Mouse (Mus musculus): ENCODE results near the gene Ttc8. TPM values are rescaled to one million over a fixed set of nuclear protein-coding genes. Genes with fewer than 3 reads are reported as not detected.

Ttc8 gene
- polyA plus RNA-seq, 1 experiment = 36.1 TPM

DNA sequence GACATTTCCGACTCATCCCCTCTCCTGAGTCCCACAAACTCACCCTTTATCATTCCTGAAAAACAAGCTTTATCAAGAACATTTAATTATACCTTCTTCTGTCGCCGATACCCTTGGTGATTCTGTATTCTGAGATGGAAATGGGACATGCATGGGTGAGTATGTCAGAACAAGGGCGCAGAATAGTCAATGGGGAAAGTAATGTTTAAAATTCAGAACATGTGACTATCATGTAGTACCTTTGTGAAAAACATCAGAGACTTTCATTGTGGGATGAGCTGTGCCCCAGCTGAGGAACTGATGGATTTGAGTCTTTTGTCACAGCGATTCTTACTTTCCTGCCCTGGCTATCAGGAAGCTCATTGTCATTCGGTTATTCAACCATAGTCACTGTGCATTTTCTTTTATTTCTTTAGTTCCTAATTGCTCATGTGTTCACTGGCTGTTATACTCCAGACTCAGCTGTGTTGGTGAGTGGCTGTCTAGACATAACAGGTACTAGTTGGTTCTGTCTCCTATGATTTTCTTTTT lies 104.1 kb downstream of the Ttc8 start:
- WGBS = 58% methylated on average over 6 of the region's 6 CpGs

DNA sequence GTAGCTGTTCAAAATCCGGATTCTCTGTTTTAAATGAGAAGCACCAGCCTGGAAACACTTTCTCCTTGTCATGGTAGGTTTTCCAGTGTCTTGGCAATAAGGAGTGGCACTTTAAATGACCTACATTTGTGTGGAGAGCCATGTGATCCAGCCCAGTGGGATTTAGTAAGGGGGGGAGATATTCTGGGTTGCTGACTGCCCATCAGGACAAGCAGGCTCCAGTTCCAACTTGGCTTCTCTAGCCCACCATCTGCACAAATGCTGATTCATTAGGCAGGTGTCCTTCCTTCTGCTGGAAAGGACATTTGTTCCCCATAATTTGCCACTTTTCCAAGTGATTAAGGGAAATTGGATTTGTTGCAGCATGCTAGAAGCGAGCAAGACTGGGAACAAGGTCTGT lies 105.9 kb downstream of the Ttc8 start:
- WGBS = 82% methylated on average over 2 of the region's 2 CpGs
- Histone ChIP-seq H3K4me3 (ENCODE audit: insufficient read depth, low read depth, low read length) (no peak overlapping the region), H3K36me3 (ENCODE audit: control insufficient read depth, insufficient read depth, low read length) (no peaks in the 10 kb centered on the region), H3K27ac (ENCODE audit: insufficient read depth, low read depth, low read length) (no peak overlapping the region), H3K27me3 (replicated peaks; ENCODE audit: control insufficient read depth, insufficient read depth, low read length) (no peaks in the 10 kb centered on the region), H3K4me1 (ENCODE audit: control insufficient read depth, insufficient read depth, low read length) (no peaks in the 10 kb centered on the region)
- no peak for DNase-seq
- TF ChIP-seq CTCF (conservative IDR thresholded peaks at IDR 0.05; ENCODE audit: insufficient read depth, insufficient read length, low read depth, low read length) = no peak
- no peak for TF ChIP-seq POLR2A (IDR thresholded peaks at IDR 0.05; ENCODE audit: low read depth, low read length)

More for the DNA sequence above, 104.1 kb downstream of the Ttc8 start:
- no peak overlapping the region for H3K27ac ChIP-seq (ENCODE audit: insufficient read depth, low read depth, low read length)
- TF ChIP-seq POLR2A (IDR thresholded peaks at IDR 0.05; ENCODE audit: low read depth, low read length) (no peak), CTCF (conservative IDR thresholded peaks at IDR 0.05; ENCODE audit: insufficient read depth, insufficient read length, low read depth, low read length) (no peak)
- H3K4me1 ChIP-seq (ENCODE audit: control insufficient read depth, insufficient read depth, low read length) = no peaks in the 10 kb centered on the region
- no peak overlapping the region for H3K4me3 ChIP-seq (ENCODE audit: insufficient read depth, low read depth, low read length)
- H3K27me3 ChIP-seq (replicated peaks; ENCODE audit: control insufficient read depth, insufficient read depth, low read length) = no peaks in the 10 kb centered on the region
- DNase-seq = no peak
- no peaks in the 10 kb centered on the region for H3K36me3 ChIP-seq (ENCODE audit: control insufficient read depth, insufficient read depth, low read length)

- H3K36me3 ChIP-seq (ENCODE audit: control insufficient read depth, insufficient read depth, low read length) = no peaks in the 10 kb centered on the region
- H3K27ac ChIP-seq (ENCODE audit: insufficient read depth, low read depth, low read length) = no peak overlapping the region
- no peaks in the 10 kb centered on the region for H3K4me1 ChIP-seq (ENCODE audit: control insufficient read depth, insufficient read depth, low read length)
- no peaks in the 10 kb centered on the region for H3K27me3 ChIP-seq (replicated peaks; ENCODE audit: control insufficient read depth, insufficient read depth, low read length)
- DNase-seq = no peak
- 36% methylated on average over 5 of the region's 5 CpGs for WGBS
- no peak overlapping the region for H3K4me3 ChIP-seq (ENCODE audit: insufficient read depth, low read depth, low read length)
- TF ChIP-seq POLR2A (IDR thresholded peaks at IDR 0.05; ENCODE audit: low read depth, low read length) (no peak), CTCF (conservative IDR thresholded peaks at IDR 0.05; ENCODE audit: insufficient read depth, insufficient read length, low read depth, low read length) (no peak)
Measured at GRCm38 (mm10) chr12:99028665-99029064, 108.3 kb downstream of the Ttc8 start.

GRCm38 (mm10) chr12:99030022-99030421 lies 109.6 kb downstream of the Ttc8 start:
- no peaks in the 10 kb centered on the region for H3K4me1 ChIP-seq (ENCODE audit: control insufficient read depth, insufficient read depth, low read length)
- DNase-seq = no peak
- TF ChIP-seq CTCF (conservative IDR thresholded peaks at IDR 0.05; ENCODE audit: insufficient read depth, insufficient read length, low read depth, low read length) (no peak), POLR2A (IDR thresholded peaks at IDR 0.05; ENCODE audit: low read depth, low read length) (no peak)
- no peak overlapping the region for H3K27ac ChIP-seq (ENCODE audit: insufficient read depth, low read depth, low read length)
- no peaks in the 10 kb centered on the region for H3K36me3 ChIP-seq (ENCODE audit: control insufficient read depth, insufficient read depth, low read length)
- 24% methylated on average over 1 of the region's 1 CpGs for WGBS
- no peaks in the 10 kb centered on the region for H3K27me3 ChIP-seq (replicated peaks; ENCODE audit: control insufficient read depth, insufficient read depth, low read length)
- H3K4me3 ChIP-seq (ENCODE audit: insufficient read depth, low read depth, low read length) = no peak overlapping the region

Other genes starting within 250 kb of the Ttc8 start
- gene Ptpn21, start 183.2 kb upstream of the Ttc8 start, polyA plus RNA-seq (2012; rRNA removed) = 25.4 and 27.5 TPM in 2 replicates
- gene Zc3h14, start 173.6 kb upstream of the Ttc8 start, polyA plus RNA-seq (2012; rRNA removed) = 72.5 and 74.7 TPM in 2 replicates
- 6.5 and 8.1 TPM in 2 replicates for gene Eml5, start 19.1 kb upstream of the Ttc8 start, polyA plus RNA-seq (2012; rRNA removed)

Data from kidney, adult 2 months (tissue).